Mouse (Mus musculus): ENCODE measurements around the gene Lnx2.

DNA sequence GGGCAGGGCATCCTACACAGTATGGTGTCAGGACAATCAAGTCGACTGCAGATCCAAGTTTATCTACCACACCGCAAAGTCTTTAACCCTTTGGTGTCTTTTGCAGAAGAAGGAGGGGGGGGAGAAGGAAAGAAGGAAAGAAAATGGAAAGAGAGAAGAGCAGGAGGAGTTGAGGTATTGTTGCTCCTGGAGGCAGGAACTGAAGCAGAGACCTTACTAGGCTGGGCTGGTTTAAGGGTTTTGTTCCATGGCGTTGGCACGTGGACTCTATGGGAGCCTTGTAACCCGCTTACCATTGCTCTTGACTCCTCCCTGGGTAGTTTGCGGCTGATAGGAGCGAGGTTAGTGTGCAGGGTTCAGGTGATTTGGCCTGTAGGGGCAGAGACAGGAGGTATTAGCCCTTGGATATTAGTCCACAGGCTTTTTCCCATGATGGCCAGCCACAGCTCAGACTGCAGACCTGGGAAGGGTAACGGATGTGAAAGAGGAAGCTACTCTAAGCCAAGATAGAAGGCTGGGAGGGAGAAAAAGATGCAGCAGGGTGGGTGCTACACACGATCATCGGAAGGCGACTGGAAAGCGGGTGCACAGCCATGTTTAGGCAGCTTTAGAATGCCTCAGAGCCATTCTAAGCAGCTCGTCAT is 49.3 kb upstream of the Lnx2 start:
- TF ChIP-seq ZC3H11A (IDR thresholded peaks at IDR 0.05; ENCODE audit: borderline replicate concordance, low read depth, low read length), result no peak
- no peak for TF ChIP-seq HCFC1 (IDR thresholded peaks at IDR 0.05; ENCODE audit: borderline replicate concordance, insufficient read depth, low read length)
- TF ChIP-seq CHD2 (IDR thresholded peaks at IDR 0.05; ENCODE audit: low read depth, low read length), result no peak

Measured in ES-E14 (cell line).